Mouse (Mus musculus) lung, postnatal 0 days (tissue): ENCODE data around the gene Cyp26a1.

Experiments used
- CTCF ChIP-seq: IDR thresholded peaks from 2 replicates; pipeline ENCODE4 v1.5.1; 2016; ENCODE audit warnings: antibody characterized with exemption, mild to moderate bottlenecking
- EP300 ChIP-seq: IDR thresholded peaks from 2 replicates; pipeline ENCODE4 v1.6.1; 2016; ENCODE audit warnings: antibody characterized with exemption, mild to moderate bottlenecking, control low read depth

- TF ChIP-seq EP300 (no peak), CTCF (no peak)
These were observed 12.3 kb upstream of the Cyp26a1 start, which contains the start of gene Cyp26c1 for GRCm38 (mm10) chr19:37685281-37685680.
